Mouse (Mus musculus): ENCODE measurements around the gene Hist1h1a. TPM values are rescaled to one million over a fixed set of nuclear protein-coding genes. Genes with fewer than 3 reads are reported as not detected.

The Hist1h1a gene
- total and polyA plus RNA-seq, 2 experiments = 0.12 to 6.2 TPM

DNA sequence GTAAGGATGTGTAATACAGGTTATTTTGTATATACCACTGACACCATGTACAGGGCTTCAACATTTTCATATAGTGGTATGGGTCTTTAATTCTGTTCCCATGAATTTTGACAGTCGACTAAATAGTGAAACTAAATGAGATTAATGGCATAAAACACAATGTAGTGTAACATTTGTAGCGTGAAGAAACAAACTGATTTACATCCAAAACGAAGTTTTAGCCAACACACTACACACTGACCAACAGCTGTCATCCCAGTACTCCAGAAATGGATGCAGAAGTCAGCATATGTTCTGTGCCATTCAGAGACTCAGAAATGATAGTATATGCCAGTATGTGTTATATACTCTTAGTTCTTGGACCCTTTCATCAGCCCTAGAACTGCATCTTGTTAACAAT is 5.5 kb upstream of the Hist1h1a start:
- no peak overlapping the region for H3K27ac ChIP-seq (replicated peaks; ENCODE audit: insufficient read depth, low read depth, low read length)

DNA sequence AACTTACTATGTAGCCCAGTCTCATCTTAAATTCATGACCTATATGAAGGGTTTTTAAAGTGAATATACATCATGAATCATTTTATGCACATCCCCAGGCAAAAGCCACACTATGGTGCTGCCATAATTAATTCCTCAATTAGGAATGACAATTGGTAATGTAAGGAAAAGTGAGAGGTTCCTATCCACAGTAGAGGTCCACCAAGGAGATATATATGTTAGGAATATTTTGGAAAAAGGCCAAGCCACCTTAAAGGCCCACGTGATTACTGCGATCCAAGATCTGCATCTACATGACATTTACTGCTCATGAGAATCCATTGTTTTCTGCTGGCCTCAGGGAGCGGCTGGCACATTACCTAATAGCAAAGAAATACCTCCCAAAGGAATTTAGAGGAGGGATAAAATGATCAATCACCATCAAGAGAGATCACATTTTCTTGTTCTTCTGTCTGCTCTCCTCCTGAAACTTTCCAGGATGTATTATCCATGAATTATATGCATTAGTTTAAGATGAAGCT is 4.2 kb upstream of the Hist1h1a start:
- Histone ChIP-seq H3K4me3 (ENCODE audit: insufficient read depth, low read depth, low read length) (no peak overlapping the region), H3K4me1 (ENCODE audit: control insufficient read depth, insufficient read depth, low read length) (peaks cover 11% of the 10 kb centered on the region; the same call in 1 of the 2 replicates), H3K79me2 (ENCODE audit: control insufficient read depth, insufficient read depth, low read length) (no peaks in the 10 kb centered on the region), H3K27me3 (ENCODE audit: control insufficient read depth, insufficient read depth, low read length) (no peaks in the 10 kb centered on the region), H3K36me3 (ENCODE audit: control insufficient read depth, insufficient read depth, low read length) (no peaks in the 10 kb centered on the region), H3K9ac (ENCODE audit: low read depth, low read length) (no peak overlapping the region), H3K27ac (replicated peaks; ENCODE audit: insufficient read depth, low read depth, low read length) (no peak overlapping the region)
- TF ChIP-seq CTCF (IDR thresholded peaks at IDR 0.05; ENCODE audit: low read depth, low read length) = no peak
- no peak for TF ChIP-seq POLR2A (IDR thresholded peaks at IDR 0.05; ENCODE audit: extremely low read depth, insufficient read depth, low read length)
- WGBS = 96% methylated on average over 3 of the region's 3 CpGs
- no peak for DNase-seq (ENCODE audit: extremely low read depth, low read depth, low spot score)

More for the DNA sequence above, 5.5 kb upstream of the Hist1h1a start:
- 52% methylated on average over 3 of the region's 3 CpGs for whole genome bisulfite sequencing
- H3K79me2 ChIP-seq (ENCODE audit: control insufficient read depth, insufficient read depth, low read length) = no peaks in the 10 kb centered on the region
- no peak overlapping the region for H3K9ac ChIP-seq (ENCODE audit: low read depth, low read length)
- no peak for DNase-seq (ENCODE audit: extremely low read depth, low read depth, low spot score)
- peaks cover 11% of the 10 kb centered on the region; the same call in 1 of the 2 replicates for H3K4me1 ChIP-seq (ENCODE audit: control insufficient read depth, insufficient read depth, low read length)
- H3K4me3 ChIP-seq (ENCODE audit: insufficient read depth, low read depth, low read length) = no peak overlapping the region
- no peak for TF ChIP-seq POLR2A (IDR thresholded peaks at IDR 0.05; ENCODE audit: extremely low read depth, insufficient read depth, low read length)
- no peak for TF ChIP-seq CTCF (IDR thresholded peaks at IDR 0.05; ENCODE audit: low read depth, low read length)
- no peaks in the 10 kb centered on the region for H3K36me3 ChIP-seq (ENCODE audit: control insufficient read depth, insufficient read depth, low read length)
- H3K27me3 ChIP-seq (ENCODE audit: control insufficient read depth, insufficient read depth, low read length) = no peaks in the 10 kb centered on the region

DNA sequence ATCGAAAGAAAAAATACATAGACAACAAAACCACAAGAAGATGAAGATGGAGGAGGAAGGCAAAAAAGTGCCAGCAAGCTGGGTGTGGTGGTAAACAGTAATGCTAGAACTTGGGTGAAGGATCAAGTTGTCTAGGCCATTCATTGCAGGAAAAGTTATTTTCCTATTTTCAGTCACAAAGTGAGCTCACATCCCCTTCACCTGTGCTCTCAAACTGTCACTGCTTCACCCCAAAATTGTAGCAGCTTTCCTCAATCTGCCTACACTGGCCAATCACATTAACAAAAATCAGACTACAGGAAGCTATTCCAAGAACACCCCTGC is 3.6 kb upstream of the Hist1h1a start:
- no peak overlapping the region for H3K9ac ChIP-seq (ENCODE audit: low read depth, low read length)
- H3K36me3 ChIP-seq (ENCODE audit: control insufficient read depth, insufficient read depth, low read length) = no peaks in the 10 kb centered on the region
- no peak overlapping the region for H3K27ac ChIP-seq (replicated peaks; ENCODE audit: insufficient read depth, low read depth, low read length)
- H3K4me3 ChIP-seq (ENCODE audit: insufficient read depth, low read depth, low read length) = no peak overlapping the region
- peaks cover 11% of the 10 kb centered on the region; the same call in 1 of the 2 replicates for H3K4me1 ChIP-seq (ENCODE audit: control insufficient read depth, insufficient read depth, low read length)
- H3K27me3 ChIP-seq (ENCODE audit: control insufficient read depth, insufficient read depth, low read length) = no peaks in the 10 kb centered on the region
- TF ChIP-seq POLR2A (IDR thresholded peaks at IDR 0.05; ENCODE audit: extremely low read depth, insufficient read depth, low read length) (no peak), CTCF (IDR thresholded peaks at IDR 0.05; ENCODE audit: low read depth, low read length) (no peak)
- WGBS = 67% methylated on average over 1 of the region's 1 CpGs
- no peak for DNase-seq (ENCODE audit: extremely low read depth, low read depth, low spot score)
- no peaks in the 10 kb centered on the region for H3K79me2 ChIP-seq (ENCODE audit: control insufficient read depth, insufficient read depth, low read length)

DNA sequence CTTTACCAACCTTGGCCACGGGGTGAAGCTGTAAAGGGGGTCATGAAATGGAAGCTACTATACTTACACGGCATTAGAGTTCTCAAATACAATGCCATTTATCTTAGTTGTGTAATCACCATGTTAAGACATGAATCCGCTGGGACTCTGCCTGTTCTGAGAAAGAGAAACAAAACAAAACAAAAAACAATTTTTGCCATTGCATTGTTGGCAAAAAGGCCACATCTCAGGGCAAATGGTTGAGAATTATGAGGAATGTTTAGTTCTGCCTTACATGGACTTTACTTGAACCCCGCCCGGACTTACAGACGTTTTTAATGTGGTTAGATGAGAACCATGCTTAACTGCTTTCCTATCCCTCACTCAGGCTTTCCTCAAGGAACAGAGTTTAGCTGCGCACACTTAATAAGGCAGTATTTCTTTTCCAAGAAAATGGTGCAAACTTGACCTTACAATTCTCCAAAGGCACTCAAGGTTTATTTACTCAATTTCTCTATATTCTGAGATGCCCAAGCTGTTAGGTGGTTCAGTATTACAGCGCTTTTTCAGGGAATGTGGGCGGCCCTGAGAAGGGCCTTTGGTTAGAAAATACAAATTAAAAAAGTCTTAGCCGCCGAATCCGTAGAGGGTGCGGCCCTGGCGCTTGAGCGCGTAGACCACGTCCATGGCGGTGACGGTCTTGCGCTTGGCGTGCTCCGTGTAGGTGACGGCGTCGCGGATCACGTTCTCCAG is 3.1 kb upstream of the Hist1h1a start:
- no peak for DNase-seq (ENCODE audit: extremely low read depth, low read depth, low spot score)
- no peaks in the 10 kb centered on the region for H3K79me2 ChIP-seq (ENCODE audit: control insufficient read depth, insufficient read depth, low read length)
- no peaks in the 10 kb centered on the region for H3K27me3 ChIP-seq (ENCODE audit: control insufficient read depth, insufficient read depth, low read length)
- 5% methylated on average over 25 of the region's 27 CpGs for WGBS
- no peaks in the 10 kb centered on the region for H3K36me3 ChIP-seq (ENCODE audit: control insufficient read depth, insufficient read depth, low read length)
- peak overlapping the region; percentile 43; the same call in 1 of the 2 replicates for H3K9ac ChIP-seq (ENCODE audit: low read depth, low read length)
- H3K4me1 ChIP-seq (ENCODE audit: control insufficient read depth, insufficient read depth, low read length) = peaks cover 11% of the 10 kb centered on the region; the same call in 1 of the 2 replicates
- TF ChIP-seq CTCF (IDR thresholded peaks at IDR 0.05; ENCODE audit: low read depth, low read length) (no peak), POLR2A (IDR thresholded peaks at IDR 0.05; ENCODE audit: extremely low read depth, insufficient read depth, low read length) (no peak)
- H3K4me3 ChIP-seq (ENCODE audit: insufficient read depth, low read depth, low read length) = peak overlapping the region; percentile 67; the same call in 1 of the 2 replicates
- no peak overlapping the region for H3K27ac ChIP-seq (replicated peaks; ENCODE audit: insufficient read depth, low read depth, low read length)

DNA sequence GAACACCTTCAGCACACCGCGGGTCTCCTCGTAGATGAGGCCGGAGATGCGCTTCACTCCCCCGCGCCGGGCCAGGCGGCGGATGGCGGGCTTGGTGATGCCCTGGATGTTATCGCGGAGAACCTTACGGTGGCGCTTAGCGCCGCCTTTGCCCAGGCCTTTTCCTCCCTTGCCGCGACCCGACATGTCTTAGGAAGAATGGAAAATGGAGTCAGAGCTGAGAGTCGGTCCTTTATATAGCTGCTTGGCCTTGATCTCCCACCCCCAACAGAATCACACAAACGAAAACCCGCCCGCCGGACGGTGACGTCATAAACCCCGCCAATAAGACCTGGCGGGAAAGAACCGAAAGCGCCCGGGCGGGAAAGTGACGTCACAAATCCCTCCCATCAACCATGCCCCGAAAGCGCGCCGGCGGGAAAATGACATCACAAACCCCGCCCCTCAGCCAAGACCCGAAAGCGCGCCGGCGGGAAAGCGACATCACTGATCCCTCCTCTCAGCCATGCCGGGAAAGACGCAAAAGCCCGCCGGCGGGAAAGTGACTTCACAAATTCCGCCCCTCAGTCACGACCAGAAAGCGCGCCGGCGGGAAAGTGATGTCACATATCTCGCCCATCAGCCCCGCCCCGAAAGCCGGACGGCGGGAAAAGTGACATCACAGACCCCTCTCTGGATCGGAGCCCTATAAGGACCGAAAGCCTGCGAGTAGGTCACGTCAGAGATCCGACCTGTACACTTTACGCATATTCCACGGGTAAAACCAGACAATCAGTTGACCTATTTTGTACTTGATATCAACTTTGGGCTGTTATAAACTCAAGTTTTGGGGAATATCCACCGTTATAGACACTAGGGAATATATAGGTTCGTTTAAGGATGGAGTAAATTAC is 2.2 kb upstream of the Hist1h1a start, which contains the start of gene Hist1h4a:
TSS of gene Hist1h4a (minus strand) at position 259 of the 893 bp plus-strand sequence.
- WGBS = under 1% methylated on average over 67 of the region's 72 CpGs

More for the DNA sequence above, 2.2 kb upstream of the Hist1h1a start, which contains the start of gene Hist1h4a:
- peak within 1 kb of the TSS; percentile 62; the same call in 1 of the 2 replicates for H3K27ac ChIP-seq (replicated peaks; ENCODE audit: insufficient read depth, low read depth, low read length)
- H3K36me3 ChIP-seq (ENCODE audit: control insufficient read depth, insufficient read depth, low read length) = no peaks in the 10 kb centered on the region
- H3K9ac ChIP-seq (ENCODE audit: low read depth, low read length) = peak within 1 kb of the TSS; percentile 72
- DNase-seq (ENCODE audit: extremely low read depth, low read depth, low spot score) = peak; percentile 87
- H3K4me1 ChIP-seq (ENCODE audit: control insufficient read depth, insufficient read depth, low read length) = peaks cover 11% of the 10 kb centered on the region; the same call in 1 of the 2 replicates
- peak; percentile 64; the same call in 1 of the 2 replicates for TF ChIP-seq POLR2A (IDR thresholded peaks at IDR 0.05; ENCODE audit: extremely low read depth, insufficient read depth, low read length)
- TF ChIP-seq CTCF (IDR thresholded peaks at IDR 0.05; ENCODE audit: low read depth, low read length) = no peak
- no peaks in the 10 kb centered on the region for H3K27me3 ChIP-seq (ENCODE audit: control insufficient read depth, insufficient read depth, low read length)
- no peaks in the 10 kb centered on the region for H3K79me2 ChIP-seq (ENCODE audit: control insufficient read depth, insufficient read depth, low read length)
- peak within 1 kb of the TSS; percentile 67 for H3K4me3 ChIP-seq (ENCODE audit: insufficient read depth, low read depth, low read length)

Data from liver, adult 2 months (tissue).